In the genomic region with DNA sequence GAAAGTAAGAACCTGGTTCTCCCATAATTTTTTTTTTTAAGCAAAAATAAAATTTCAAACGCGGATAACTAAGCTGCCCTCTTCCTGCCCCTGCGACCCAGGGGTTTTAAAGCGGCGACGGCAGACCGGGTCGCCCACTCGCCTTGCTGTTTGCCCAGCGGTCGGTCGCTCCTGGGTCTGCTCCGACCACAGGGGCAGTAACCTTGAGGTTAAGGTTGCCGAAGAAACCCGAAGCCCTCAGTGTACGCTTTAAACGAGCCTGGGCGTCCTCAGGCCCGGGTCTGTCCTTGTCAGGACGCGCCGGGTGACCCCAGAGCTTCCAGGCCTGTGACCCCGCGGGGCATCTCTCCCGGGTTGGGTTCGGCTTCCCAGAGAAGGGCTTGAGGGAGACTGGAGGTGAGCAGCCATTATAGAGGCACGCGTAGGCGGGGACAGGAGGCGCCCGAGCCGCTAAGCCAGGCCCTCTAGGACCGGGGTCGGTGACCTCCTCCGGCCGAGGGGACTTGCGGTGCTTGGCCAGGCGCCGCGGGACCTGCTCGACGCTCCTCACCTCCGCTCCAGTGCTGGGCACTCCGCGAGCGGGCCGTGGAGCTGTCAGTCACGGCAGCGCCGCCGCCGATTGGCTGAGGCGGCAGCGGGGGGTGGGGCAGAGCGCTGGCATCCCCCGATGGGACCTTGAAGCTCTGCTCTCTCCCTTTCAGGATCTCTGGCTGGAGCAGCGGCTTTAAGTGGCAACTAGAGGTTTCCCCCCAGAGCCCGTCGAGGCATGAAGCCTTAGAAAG, we compare ENCODE assay signal across 8 mouse cellular contexts.
DNase-seq lines count a peak whose midpoint lies in the region; ATAC-seq lines count a peak whose summit lies in the region.

No protein-coding gene starts in this region.

- peak overlapping the region; percentile 95 for H3K4me2 ChIP-seq in intestine, embryonic 15.5 days (replicated peaks)

- peak overlapping the region; percentile 76 for H3K9ac ChIP-seq in intestine, embryonic 15.5 days

- H3K9me3 ChIP-seq in intestine, embryonic 15.5 days: no peaks in the 10 kb centered on the region

- peak; percentile 91 for ATAC-seq in intestine, embryonic 15.5 days

- DNase-seq in adrenal gland, adult 2 months: peak; percentile 99
- peak; percentile 94 for DNase-seq in embryo, embryonic 11 days
- peak; percentile 97 for DNase-seq in gastrocnemius, postnatal 25 days
- peak; percentile 84 to 86 for DNase-seq in left cerebral cortex, postnatal 25 days (ENCODE audit: low spot score in 2 of 2)
- peak; percentile 93 for DNase-seq in mesoderm, embryonic 11.5 days (ENCODE audit: low read depth, low spot score)
- peak; percentile 84 for DNase-seq in right cerebral cortex, postnatal 25 days
- peak; percentile 89 to 92 for DNase-seq in urinary bladder, postnatal 36 days (ENCODE audit: low spot score in 2 of 2)

- H3K36me3 ChIP-seq in intestine, embryonic 15.5 days: no peaks in the 10 kb centered on the region

- intact Hi-C loops in left cerebral cortex, postnatal 25 days (cut with DNase I): no loop called here

- H3K4me3 ChIP-seq in intestine, embryonic 15.5 days (replicated peaks): peak overlapping the region; percentile 58

- WGBS in intestine, embryonic 15.5 days: under 1% methylated on average over 59 of the region's 59 CpGs

- peaks cover 58% of the 10 kb centered on the region for H3K4me1 ChIP-seq in intestine, embryonic 15.5 days (replicated peaks)

- H3K27me3 ChIP-seq in intestine, embryonic 15.5 days (replicated peaks): no peaks in the 10 kb centered on the region

- peak overlapping the region; percentile 90 for H3K27ac ChIP-seq in intestine, embryonic 15.5 days

Comparison
In these comparisons a context has a peak if more than half of its experiments do, and no peak if none do; other contexts are left out.
1. Peak in every context shown above with its lines: DNase-seq, ATAC-seq, H3K4me3 ChIP-seq and H3K27ac ChIP-seq.